Mouse (Mus musculus): ENCODE measurements around the gene Rassf8.

Rassf8 gene

DNA sequence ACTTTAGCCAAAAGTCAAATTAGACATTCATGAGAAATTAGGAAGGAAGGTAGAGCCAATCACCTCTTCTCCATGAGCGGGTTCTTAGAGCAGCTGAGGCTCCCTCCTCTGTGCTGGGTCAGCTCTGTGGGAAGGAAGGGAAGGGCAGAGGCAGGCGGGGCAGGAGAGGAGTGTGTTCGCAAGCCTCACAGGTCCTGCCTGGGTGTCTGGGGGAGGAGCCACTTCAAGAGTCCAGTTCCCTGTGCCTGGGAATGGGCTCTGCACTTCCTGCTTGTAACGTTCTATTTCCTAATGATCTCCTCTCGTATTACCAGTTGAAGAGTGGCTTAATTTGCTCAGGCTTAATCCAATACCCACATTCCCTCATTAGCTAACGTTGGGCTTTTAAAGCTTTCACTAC lies 32.8 kb downstream of the Rassf8 start:
- peak; percentile 69 for DNase-seq (ENCODE audit: low spot score)

GRCm38 (mm10) chr6:145780180-145780802 lies 33.7 kb downstream of the Rassf8 start:
- DNase-seq (ENCODE audit: low spot score), result no peak

DNA sequence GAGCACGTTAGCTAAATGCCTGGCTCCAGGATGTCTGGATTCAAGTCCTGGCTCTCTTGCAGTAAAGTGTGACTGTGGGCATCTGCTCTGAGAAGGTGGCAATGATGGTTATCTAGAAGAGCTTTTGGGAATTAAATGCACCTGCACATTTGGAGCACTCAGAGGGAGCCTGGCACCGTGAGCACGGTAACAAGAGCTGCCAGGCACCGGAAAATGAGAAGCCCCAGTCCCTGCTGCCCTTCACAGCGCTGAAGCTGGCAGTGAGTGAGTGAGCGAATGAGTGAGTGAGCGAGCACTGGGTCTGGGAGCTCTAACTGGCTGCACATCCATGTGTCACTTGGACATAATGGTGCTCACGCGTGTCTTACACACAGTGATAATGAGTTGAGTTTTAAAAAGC lies 34.7 kb downstream of the Rassf8 start:
- DNase-seq (ENCODE audit: low spot score), result no peak

GRCm38 (mm10) chr6:145781966-145782365 lies 35.4 kb downstream of the Rassf8 start:
- DNase-seq (ENCODE audit: low spot score), result no peak

- DNase-seq (ENCODE audit: low spot score), result no peak
Observed at GRCm38 (mm10) chr6:145787311-145787710, 40.8 kb downstream of the Rassf8 start.

- DNase-seq (ENCODE audit: low spot score), result no peak
Observed at GRCm38 (mm10) chr6:145789738-145790137, 43.2 kb downstream of the Rassf8 start.

- no peak for DNase-seq (ENCODE audit: low spot score)
Observed at GRCm38 (mm10) chr6:145792373-145792772, 45.8 kb downstream of the Rassf8 start.

GRCm38 (mm10) chr6:145793109-145793593 lies 46.6 kb downstream of the Rassf8 start:
- peak; percentile 78 for DNase-seq (ENCODE audit: low spot score)

GRCm38 (mm10) chr6:145794671-145795070 lies 48.1 kb downstream of the Rassf8 start:
- DNase-seq (ENCODE audit: low spot score), result no peak

- peak; percentile 59 for DNase-seq (ENCODE audit: low spot score)
Observed at GRCm38 (mm10) chr6:145796191-145797023, 49.9 kb downstream of the Rassf8 start.

DNA sequence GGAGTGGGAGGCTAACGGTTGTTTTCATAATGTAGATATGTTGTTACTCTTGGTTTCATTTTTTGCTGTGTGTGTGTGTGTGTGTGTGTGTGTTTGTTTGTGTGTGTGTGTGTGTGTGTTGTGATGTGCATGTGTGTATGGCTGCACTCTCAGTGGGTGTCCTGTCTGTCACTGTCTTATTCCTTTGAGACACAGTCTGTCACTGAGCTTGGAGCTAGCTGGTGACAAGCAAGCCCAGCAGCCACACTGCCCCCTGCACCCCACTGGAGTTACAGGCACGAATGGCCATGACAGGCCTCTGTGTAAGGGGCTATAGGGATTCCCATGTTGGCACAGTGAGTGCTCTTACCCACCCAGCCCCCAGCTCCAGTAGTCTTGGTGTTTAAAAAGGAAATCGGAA lies 51.1 kb downstream of the Rassf8 start:
- DNase-seq (ENCODE audit: low spot score), result no peak

DNA sequence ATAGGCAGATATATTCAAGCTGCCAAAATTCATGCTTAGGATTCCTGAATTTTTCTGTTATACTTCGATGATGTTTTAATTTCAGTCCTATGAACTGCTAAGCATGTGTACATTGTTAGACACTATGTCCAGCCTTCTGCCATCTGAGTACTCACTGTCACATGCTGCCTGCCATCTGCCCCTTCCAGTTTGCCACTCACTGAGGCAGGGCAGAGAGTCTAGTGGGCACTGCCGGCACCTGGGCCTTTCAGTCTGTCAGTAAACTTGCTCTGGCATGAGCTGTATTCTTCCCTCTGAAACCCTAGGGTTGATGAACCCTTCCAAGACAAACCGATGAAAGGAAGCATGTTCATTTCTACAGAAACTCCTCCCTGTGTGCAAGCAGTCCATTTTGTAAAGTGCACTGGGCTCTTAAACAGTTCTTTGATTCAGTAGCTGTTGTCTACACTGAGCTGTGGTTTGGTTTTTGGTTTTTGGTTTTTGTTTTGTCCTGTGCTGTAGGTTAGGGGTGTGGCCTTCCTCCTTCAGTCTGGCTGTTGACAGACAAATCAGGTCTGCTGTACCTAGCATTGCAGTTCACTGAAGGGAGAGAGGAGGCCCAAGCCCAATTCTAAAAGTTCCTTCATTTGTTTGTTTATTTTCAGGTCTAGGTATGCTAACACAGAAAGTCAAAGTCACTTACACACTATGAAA lies 55.4 kb downstream of the Rassf8 start:
- no peak for DNase-seq (ENCODE audit: low spot score)

DNA sequence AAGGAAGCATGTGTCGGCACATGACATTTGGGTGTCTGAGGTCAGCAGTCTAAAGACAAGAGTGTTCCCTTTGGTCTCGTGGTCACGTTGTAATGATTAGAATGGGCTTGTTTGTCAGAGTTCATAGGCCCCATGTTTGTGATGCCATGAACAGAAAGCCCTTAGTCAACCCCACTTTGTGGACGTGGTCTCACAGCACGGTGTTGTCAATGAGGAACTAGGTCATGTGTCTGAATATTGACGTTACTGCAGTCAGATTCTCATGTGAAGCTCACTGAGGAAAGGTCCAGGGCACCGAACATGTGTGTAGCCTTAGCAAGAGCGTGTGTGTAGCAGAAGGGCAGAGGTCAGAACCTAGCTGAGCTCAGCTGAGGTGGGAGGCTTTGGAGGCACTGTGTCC lies 56.3 kb downstream of the Rassf8 start:
- DNase-seq (ENCODE audit: low spot score), result no peak

- DNase-seq (ENCODE audit: low spot score), result no peak
Observed at GRCm38 (mm10) chr6:145804276-145804675, 57.7 kb downstream of the Rassf8 start.

- no peak for DNase-seq (ENCODE audit: low spot score)
Observed at GRCm38 (mm10) chr6:145806784-145807183, 60.2 kb downstream of the Rassf8 start.

- DNase-seq (ENCODE audit: low spot score), result no peak
Observed at GRCm38 (mm10) chr6:145807929-145808328, 61.4 kb downstream of the Rassf8 start.

DNA sequence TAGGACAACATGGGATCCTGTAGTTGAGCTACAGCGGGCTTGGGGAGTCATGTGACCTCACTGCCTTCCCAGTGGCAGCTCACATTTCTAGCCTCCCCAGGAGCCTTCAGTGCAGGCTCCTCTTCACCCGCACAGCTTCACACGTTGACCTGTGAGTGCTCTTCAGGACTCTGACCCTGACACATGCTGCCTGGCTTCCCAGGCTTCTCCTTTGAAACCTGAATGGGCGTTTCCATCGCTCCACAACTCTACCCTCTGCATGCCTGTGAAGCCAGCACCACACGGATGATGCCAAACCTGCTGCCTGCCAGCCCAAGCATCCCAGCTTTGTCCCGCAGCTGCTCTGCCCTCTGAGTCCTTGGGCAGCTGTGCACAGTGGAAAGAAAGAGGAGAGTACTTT lies 63.0 kb downstream of the Rassf8 start:
- no peak for DNase-seq (ENCODE audit: low spot score)

GRCm38 (mm10) chr6:145810015-145810414 lies 63.5 kb downstream of the Rassf8 start:
- DNase-seq (ENCODE audit: low spot score), result no peak

DNA sequence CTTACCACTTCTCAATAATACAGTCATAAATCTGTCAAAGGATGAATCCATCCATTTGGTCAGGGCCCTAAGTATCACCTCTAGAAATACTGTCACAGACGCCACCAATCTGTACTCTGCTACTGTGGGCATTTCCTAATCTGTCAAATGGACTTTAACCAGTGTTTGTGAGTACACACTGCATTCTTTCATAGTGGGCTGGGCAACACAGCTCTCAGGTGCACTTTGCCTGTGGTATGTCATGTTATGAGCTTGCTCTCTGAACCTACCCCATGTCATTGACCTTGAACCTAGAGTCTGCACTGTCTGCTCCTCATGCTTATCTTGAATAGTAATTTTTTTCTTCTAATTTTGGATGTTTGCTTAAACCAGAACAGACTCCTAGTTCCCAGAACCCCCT lies 64.6 kb downstream of the Rassf8 start:
- DNase-seq (ENCODE audit: low spot score), result no peak

GRCm38 (mm10) chr6:145815200-145815599 lies 68.7 kb downstream of the Rassf8 start:
- no peak for DNase-seq (ENCODE audit: low spot score)

DNA sequence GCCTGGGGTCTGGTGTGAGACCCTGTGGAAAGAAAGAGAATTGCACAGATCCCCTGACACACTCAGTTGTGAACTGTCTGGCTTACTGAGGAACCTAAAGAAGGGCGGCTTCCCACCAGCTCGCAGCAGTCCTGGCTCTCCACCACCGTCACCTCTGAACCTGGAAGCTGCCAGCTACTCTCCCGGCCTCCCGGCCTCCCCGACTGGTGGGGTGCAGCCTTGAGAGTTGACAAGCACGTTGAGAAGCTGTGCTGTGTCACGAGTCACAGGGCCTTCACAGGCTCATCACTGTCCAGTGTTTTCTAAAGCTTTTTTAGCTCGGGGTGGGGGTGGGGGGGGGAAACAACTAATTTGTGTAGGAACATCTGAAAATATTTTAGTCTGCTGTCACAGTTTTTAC lies 72.6 kb downstream of the Rassf8 start:
- no peak for DNase-seq (ENCODE audit: low spot score)

DNA sequence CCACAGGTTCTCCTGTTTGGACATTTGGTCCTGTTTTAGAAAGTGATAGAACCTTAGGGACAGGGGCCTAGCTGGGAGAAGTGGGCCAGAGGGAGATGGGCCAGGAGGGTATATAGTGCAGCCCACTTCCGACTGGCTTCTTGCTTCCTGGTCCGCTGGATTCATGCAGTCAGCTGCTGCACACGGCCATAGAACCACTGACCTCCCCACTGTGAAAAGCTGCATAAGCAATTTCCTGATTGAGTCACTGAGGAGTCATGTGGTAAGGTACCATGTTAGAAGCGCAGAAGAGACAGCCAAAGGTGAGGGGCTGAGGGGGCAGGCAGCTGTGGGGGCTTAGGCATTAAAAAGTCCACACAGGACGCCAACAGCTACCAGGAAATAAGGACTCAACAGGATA lies 75.7 kb downstream of the Rassf8 start:
- DNase-seq (ENCODE audit: low spot score), result no peak

- DNase-seq (ENCODE audit: low spot score), result no peak
Observed at GRCm38 (mm10) chr6:145823103-145823502, 76.6 kb downstream of the Rassf8 start.

Measured in lung, postnatal 25 days (tissue).